Mouse (Mus musculus): ENCODE results near the gene Myh6.
"Not testable (repeated sequence)": the region's sequence is repeated elsewhere in the genome, so short reads cannot be mapped to it uniquely, and the experiment has no call there.

The Myh6 gene

GRCm38 (mm10) chr14:54994136-54994868 is 27.6 kb upstream of the Myh6 start, which contains the start of gene Myh7:
Gene Myh7 (minus strand): TSS chr14:54994626.
- DNase-seq (ENCODE audit: low spot score): no peak

GRCm38 (mm10) chr14:54993636-54994035 is 26.9 kb upstream of the Myh6 start:
- DNase-seq (ENCODE audit: low spot score): no peak

- DNase-seq (ENCODE audit: low spot score): no peak
Observed at GRCm38 (mm10) chr14:54992196-54992595, 25.5 kb upstream of the Myh6 start.

DNA sequence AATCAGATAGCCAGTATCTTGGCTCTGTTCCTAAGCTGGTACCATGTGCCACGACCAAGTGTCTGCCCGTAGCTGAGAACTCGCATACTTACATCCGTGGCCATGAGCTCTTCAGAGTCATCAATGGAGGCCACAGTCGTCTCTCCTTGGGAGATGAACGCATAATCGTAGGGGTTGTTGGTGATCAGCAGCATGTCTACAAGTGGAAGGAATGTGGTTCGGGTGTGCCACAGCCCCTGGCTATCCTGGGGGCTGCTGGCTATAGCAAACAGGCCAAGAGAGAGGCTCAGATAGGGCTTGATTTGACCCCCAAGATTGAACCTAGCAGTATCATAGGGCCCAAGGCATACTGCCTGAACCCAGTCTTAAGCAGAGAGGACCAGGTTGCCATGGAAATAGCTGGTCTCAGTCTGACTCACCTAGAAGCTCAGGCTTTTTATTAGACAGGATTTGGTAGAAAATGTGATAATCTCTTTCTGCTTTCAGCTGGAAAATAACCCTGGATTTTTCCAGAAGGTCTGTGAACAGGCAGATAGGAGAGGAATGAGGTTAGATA is 23.2 kb upstream of the Myh6 start:
- no peak for DNase-seq (ENCODE audit: low spot score)

DNA sequence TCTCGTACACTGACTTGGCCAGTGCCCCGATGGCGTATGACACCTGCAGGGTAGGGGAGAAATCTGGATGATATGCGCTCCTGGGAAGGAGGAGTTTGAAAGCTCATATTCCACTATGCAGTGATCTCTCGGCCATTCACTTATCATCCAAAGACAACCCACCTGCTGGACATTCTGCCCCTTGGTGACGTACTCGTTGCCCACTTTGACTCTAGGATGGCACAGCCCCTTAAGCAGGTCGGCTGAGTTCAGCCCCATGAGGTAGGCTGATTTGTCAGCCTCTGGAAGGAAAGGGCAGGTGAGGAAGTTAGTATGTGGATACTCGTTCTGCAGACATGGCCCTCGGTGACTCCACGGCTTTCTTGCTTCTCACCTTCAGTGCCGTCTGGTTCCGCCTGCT is 22.2 kb upstream of the Myh6 start:
- DNase-seq (ENCODE audit: low spot score): no peak

DNA sequence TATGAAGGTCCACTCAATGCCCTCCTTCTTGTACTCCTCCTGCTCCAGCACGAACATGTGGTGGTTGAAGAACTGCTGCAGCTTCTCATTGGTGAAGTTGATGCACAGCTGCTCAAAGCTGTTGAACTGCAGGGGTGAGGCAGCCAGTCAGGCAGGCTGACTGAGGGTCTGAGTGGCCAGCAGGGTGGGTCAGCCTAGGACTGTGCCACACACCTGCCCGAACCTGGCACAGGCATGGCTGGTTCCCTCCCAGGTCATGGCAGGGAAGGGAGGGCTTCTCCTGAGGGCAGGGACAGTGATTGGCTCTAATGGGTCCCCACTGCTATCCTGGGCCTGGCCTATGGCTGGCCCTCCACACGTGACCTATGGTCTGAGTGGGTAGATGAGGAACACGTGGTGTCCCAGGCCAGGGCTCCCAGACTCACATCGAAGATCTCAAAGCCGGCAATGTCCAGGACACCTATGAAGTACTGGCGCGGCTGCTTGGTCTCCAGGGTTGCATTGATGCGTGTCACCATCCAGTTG is 21.7 kb upstream of the Myh6 start:
- DNase-seq (ENCODE audit: low spot score): not testable (repeated sequence)

GRCm38 (mm10) chr14:54981934-54982333 is 15.2 kb upstream of the Myh6 start:
- DNase-seq (ENCODE audit: low spot score): no peak

- no peak for DNase-seq (ENCODE audit: low spot score)
Observed at GRCm38 (mm10) chr14:54978664-54979063, 11.9 kb upstream of the Myh6 start.

DNA sequence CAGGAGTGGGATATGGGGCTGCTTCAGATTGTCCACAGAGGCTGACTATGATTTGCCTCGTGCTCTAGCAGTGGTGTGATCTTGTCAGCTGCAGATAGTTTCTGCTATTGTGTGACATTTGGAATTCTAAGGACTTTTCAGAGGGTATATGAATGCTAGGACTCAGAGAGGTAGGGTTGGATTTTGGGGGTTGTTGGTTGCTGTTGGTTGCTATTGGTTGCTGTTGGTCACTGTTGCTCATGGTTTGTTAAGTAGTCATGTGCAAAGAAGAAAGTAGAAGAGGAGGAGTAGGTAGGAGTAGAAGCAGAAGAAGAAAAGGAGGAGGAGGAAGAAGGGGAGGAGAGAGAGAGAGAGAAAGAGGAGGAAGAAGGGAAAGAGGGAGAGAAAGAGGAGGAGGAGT is 9.9 kb upstream of the Myh6 start, which contains the start of gene Gm17428:
Gene Gm17428, plus strand, starts transcription at position 301 of the 400 bp plus-strand sequence.
- DNase-seq (ENCODE audit: low spot score): no peak

DNA sequence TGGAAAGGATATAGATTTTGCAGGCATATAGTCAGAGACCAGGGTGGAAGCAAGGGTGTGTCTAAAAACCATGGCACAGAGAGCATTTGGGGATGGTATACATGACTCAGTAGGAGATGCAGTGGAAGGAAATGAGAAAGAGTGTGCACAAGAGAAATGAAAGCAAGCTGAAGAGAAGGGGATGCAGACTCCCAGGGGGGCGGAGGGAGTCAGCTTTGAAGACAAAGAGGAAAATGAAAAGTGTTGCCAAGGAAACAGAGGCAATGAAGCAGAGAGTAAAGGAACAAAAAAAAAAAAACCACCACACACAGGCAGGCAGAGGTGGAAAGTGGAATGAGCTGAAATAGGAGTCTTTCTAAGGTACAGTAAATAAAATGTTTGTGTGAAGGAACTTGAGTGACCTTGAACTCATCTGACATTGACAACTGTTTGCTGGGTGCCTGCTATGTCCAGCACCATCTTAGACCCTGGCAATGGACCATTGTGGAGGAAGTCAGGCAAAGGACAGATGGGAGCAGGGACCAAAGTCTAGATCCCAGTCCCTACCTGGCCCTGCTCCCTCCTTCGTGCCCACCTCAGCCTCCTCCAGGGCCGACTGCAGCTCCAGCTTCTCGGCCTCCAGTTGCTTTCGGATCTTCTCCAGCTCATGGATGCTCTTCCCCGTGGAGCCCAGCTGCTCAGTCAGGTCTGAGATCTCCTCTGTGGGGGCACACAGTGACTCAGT is 7.5 kb upstream of the Myh6 start:
- no peak for DNase-seq (ENCODE audit: low spot score)

DNA sequence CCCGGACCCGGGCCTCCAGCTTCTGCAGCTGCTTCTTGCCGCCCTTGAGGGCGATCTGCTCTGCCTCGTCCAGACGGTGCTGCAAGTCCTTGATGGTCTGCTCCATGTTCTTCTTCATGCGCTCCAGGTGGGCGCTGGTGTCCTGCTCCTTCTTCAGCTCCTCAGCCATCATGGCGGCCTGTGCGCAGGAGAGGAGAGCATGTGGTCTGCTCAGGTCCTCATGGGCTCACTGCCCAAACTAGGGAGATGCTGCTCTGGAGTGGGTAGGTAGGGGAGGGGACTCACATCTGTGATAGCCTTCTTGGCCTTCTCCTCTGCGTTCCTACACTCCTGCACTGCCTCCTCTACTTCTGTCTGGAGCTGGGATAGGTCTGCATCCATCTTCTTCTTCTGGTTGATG is 6.1 kb upstream of the Myh6 start:
- not testable (repeated sequence) for DNase-seq (ENCODE audit: low spot score)

GRCm38 (mm10) chr14:54968344-54968743 is 1.6 kb upstream of the Myh6 start:
- DNase-seq (ENCODE audit: low spot score): no peak

- no peak for DNase-seq (ENCODE audit: low spot score)
Observed at GRCm38 (mm10) chr14:54967874-54968273, 1.1 kb upstream of the Myh6 start.

GRCm38 (mm10) chr14:54965631-54966030 is 1.1 kb downstream of the Myh6 start:
- DNase-seq (ENCODE audit: low spot score): no peak

- DNase-seq (ENCODE audit: low spot score): no peak
Observed at GRCm38 (mm10) chr14:54965044-54965443, 1.7 kb downstream of the Myh6 start.

- no peak for DNase-seq (ENCODE audit: low spot score)
Observed at GRCm38 (mm10) chr14:54963727-54964126, 3.0 kb downstream of the Myh6 start.

- DNase-seq (ENCODE audit: low spot score): no peak
Observed at GRCm38 (mm10) chr14:54962714-54963113, 4.0 kb downstream of the Myh6 start.

DNA sequence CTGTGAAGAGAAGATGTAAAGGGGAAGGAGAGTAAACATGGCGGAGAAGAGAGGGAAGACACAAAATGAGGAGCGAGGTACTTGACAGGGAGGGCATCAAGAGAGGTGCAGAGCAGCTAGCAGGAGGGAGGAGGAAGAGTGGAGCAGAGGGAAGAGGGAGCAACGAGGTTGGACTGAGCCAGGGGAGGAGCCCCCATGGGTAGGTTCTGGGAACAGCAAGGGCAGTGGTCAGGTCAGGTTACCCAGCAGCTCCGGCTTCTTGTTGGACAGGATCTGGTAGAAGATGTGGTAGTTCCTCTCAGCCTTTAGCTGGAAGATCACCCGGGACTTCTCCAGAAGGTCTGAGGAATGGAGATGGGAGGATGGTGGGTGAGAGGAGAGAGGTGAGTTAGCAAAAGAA is 5.2 kb downstream of the Myh6 start:
- DNase-seq (ENCODE audit: low spot score): no peak

- no peak for DNase-seq (ENCODE audit: low spot score)
Observed at GRCm38 (mm10) chr14:54960769-54961168, 6.0 kb downstream of the Myh6 start.

DNA sequence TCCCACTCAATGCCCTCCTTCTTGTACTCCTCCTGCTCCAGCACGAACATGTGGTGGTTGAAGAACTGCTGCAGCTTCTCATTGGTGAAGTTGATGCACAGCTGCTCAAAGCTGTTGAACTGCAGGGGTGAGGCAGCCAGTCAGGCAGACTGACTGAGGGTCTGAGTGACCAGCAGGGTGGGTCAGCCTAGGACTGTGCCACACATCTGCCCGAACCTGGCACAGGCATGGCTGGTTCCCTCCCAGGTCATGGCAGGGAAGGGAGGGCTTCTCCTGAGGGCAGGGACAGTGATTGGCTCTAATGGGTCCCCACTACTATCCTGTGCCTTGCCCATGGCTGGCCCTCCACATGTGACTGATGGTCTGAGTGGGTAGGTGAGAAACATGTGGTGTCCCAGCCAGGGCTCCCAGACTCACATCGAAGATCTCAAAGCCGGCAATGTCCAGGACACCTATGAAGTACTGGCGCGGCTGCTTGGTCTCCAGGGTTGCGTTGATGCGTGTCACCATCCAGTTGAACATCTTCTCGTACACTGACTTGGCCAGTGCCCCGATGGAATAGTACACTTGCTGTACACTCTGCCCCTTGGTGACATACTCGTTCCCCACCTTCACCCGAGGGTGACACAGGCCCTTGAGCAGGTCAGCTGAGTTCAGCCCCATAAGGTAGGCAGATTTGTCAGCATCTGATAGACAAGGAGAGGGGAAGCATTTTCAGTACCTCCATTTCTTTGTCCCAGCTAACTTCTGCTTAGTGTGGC is 6.7 kb downstream of the Myh6 start:
- DNase-seq (ENCODE audit: low spot score): not testable (repeated sequence)

DNA sequence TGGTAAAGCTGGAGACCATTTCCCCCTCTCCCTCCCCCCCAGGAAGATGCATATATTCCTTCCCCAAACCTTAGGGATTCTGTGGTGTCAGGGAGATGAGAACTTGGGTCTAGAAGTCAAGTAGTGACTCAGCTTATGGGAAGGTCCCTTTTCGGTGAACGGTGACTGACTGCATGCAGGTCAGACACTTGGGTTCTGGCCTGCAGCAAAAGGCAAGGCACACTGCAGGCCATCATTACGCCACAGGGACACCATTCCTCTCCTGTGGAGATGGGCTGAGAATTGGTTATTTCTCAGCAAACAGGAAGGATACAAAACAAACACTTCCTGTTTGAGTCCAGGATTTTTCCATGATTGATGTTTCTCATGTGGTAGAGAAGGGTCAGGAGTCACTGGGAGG is 7.5 kb downstream of the Myh6 start:
- DNase-seq (ENCODE audit: low spot score): no peak

DNA sequence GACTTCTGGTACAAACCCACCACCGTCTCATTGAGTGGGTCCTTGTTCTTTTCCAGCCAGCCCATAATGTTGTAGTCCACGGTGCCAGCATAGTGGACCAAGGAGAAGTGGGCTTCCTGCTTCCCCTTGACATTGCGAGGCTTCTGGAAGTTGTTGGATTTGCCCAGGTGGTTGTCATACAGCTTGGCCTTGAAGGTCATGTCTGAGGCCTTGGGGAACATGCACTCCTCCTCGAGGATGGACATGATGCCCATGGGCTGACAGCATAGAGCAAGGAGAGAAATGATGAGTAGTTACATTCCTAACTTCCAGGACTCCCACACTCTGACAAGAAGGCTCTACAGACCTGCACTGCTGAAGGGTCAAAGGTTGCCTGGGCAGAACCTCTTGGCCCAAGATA is 8.2 kb downstream of the Myh6 start:
- DNase-seq (ENCODE audit: low spot score): no peak
